In the genomic region with DNA sequence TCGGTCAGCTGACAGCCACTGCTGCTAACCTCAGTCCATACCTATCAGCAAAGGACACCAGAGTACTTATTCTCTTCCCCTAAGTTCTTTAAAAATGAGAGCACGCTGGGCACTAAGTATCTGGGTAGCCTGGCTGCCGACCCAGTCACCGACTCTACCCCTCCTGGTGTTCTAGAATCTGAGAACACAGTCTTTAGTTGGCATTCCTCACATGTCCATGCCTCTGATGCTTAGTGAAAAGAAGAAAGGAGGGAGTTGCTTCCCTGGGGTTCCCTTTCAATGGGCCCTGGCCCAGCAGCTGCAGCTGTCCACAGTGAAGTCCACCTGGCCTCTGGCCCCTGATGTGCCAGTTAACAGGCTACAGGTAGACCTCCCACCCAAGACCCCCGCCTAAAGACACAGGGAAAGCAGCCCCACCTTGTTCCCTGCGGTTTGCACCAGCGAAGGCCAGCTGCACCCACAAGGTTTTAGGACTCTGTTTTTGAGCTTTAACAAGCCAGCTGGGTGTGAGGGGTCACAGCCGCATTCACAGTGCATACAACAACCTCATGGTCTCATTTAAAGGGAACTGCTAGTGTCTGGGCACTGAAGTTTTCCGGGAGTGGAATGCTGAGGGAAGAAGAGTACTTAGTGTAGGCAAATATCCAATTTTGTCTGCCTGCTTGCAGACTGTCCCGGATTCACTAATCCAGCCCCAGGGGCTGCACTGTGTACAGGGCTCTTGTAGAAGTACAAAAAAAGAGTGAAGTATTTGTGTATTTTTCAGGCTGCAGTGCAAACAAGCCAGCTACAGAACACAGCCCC, we compare ENCODE assay signal across 9 mouse cellular contexts. TPM values are rescaled to one million over a fixed set of nuclear protein-coding genes. Genes with fewer than 3 reads are reported as not detected.
DNase-seq lines count a peak whose midpoint lies in the region; ATAC-seq lines count a peak whose summit lies in the region.
"Had no signal": no experiment of that assay in that cellular context is flagged by ENCODE, and none has a peak within 500 bp of the region (broad histone marks: within the 10 kb centered on the region; RNA-seq: fewer than 3 reads in every experiment).

No protein-coding gene starts in this region.

- no peaks in the 10 kb centered on the region for H3K9me3 ChIP-seq in heart, embryonic 13.5 days
- no peaks in the 10 kb centered on the region for H3K9me3 ChIP-seq in forebrain, embryonic 16.5 days (ENCODE audit: control insufficient read depth, low read length)
- no peaks in the 10 kb centered on the region for H3K9me3 ChIP-seq in midbrain, embryonic 13.5 days

- DNase-seq in heart, adult 9 months (ENCODE audit: low spot score in 2 of 2), result no peak
- peak; percentile 45 for DNase-seq in ZHBTc4 (ENCODE audit: low read depth, low spot score)
- no peak for DNase-seq in right cerebral cortex, postnatal 4 days
- no peak for DNase-seq in adrenal gland, postnatal 14 days
- no peak for DNase-seq in thymus, postnatal 10 days (ENCODE audit: low spot score in 2 of 2)

- no peak for ATAC-seq in heart, embryonic 13.5 days (ENCODE audit: extremely low read depth, insufficient number of reproducible peaks, low FRiP score, low TSS enrichment)
- no peak for ATAC-seq in forebrain, embryonic 16.5 days
- ATAC-seq in midbrain, embryonic 13.5 days, result no peak
- ATAC-seq: CD4-positive, CD25-positive, alpha-beta regulatory T cell, adult 4 months had no signal

- H3K36me3 ChIP-seq in heart, embryonic 13.5 days, result no peaks in the 10 kb centered on the region
- H3K36me3 ChIP-seq in forebrain, embryonic 16.5 days (ENCODE audit: control insufficient read depth, insufficient read depth), result no peaks in the 10 kb centered on the region
- H3K36me3 ChIP-seq in midbrain, embryonic 13.5 days, result no peaks in the 10 kb centered on the region

- peaks cover 46% of the 10 kb centered on the region for H3K4me1 ChIP-seq in heart, embryonic 13.5 days
- H3K4me1 ChIP-seq in forebrain, embryonic 16.5 days (replicated peaks; ENCODE audit: control insufficient read depth, insufficient read depth, low read length), result peaks cover 54% of the 10 kb centered on the region
- H3K4me1 ChIP-seq in midbrain, embryonic 13.5 days (replicated peaks), result peaks cover 73% of the 10 kb centered on the region

- H3K27me3 ChIP-seq in heart, embryonic 13.5 days (replicated peaks), result peaks cover 54% of the 10 kb centered on the region
- H3K27me3 ChIP-seq in forebrain, embryonic 16.5 days (replicated peaks; ENCODE audit: control insufficient read depth, insufficient read depth, low read length), result no peaks in the 10 kb centered on the region
- H3K27me3 ChIP-seq in midbrain, embryonic 13.5 days, result peaks cover 24% of the 10 kb centered on the region; the same call in 1 of the 2 replicates

- no peak overlapping the region for H3K9ac ChIP-seq in heart, embryonic 13.5 days
- H3K9ac ChIP-seq in forebrain, embryonic 16.5 days (replicated peaks; ENCODE audit: low read depth, low read length), result no peak overlapping the region
- 0 out of 2 replicates have a peak overlapping the region, but pooled peaks have one; percentile 7 for H3K9ac ChIP-seq in midbrain, embryonic 13.5 days (replicated peaks)

- 43% methylated on average over 10 of the region's 10 CpGs for WGBS in heart, embryonic 13.5 days
- WGBS in forebrain, embryonic 16.5 days, result 5% methylated on average over 10 of the region's 10 CpGs
- 5% methylated on average over 10 of the region's 10 CpGs for WGBS in midbrain, embryonic 13.5 days

- H3K27ac ChIP-seq in heart, embryonic 13.5 days (replicated peaks), result no peak overlapping the region
- H3K27ac ChIP-seq in forebrain, embryonic 16.5 days (ENCODE audit: low read length), result peak overlapping the region; percentile 73
- H3K27ac ChIP-seq in midbrain, embryonic 13.5 days, result peak overlapping the region; percentile 78

- H3K4me2 ChIP-seq in heart, embryonic 13.5 days, result peak overlapping the region; percentile 98
- H3K4me2 ChIP-seq in forebrain, embryonic 16.5 days (ENCODE audit: low read length), result 0 out of 2 replicates have a peak overlapping the region, but pooled peaks have one; percentile 24
- H3K4me2 ChIP-seq in midbrain, embryonic 13.5 days (replicated peaks), result peak overlapping the region; percentile 93

- H3K4me3 ChIP-seq in heart, embryonic 13.5 days, result no peak overlapping the region
- no peak overlapping the region for H3K4me3 ChIP-seq in forebrain, embryonic 16.5 days (replicated peaks; ENCODE audit: low read length)
- peak overlapping the region; percentile 57; the same call in 1 of the 2 replicates for H3K4me3 ChIP-seq in midbrain, embryonic 13.5 days (replicated peaks)

RNA-seq across cellular contexts. Expression of a gene that starts 3.4 kb away (rescaled TPM):
- polyA plus RNA-seq in heart, embryonic 13.5 days (2015; fragmentation: Nextera tagmentation; extraction: Ambion mirVana), result 3.1 and 3.3 TPM in 2 replicates
- 4.0 and 4.3 TPM in 2 replicates for polyA plus RNA-seq in forebrain, embryonic 16.5 days (2015; fragmentation: Nextera tagmentation; extraction: Ambion mirVana)
- 2.9 and 3.9 TPM in 2 replicates for polyA plus RNA-seq in midbrain, embryonic 13.5 days (2015; fragmentation: Nextera tagmentation; extraction: Ambion mirVana)
- 1.5 and 2.3 TPM in 2 replicates for total RNA-seq in adrenal gland, postnatal 14 days (2021)
- polyA plus RNA-seq: CD4-positive, CD25-positive, alpha-beta regulatory T cell, adult 4 months had no signal

Comparison
In these comparisons a context has a peak if more than half of its experiments do, and no peak if none do; other contexts are left out.
1. H3K4me2 ChIP-seq: peak in every context shown above with its lines; median percentile 98 in heart, embryonic 13.5 days; 93 in midbrain, embryonic 13.5 days; 24 in forebrain, embryonic 16.5 days.